Mouse (Mus musculus): ENCODE data around the gene Sly.
"Not testable (repeated sequence)": the region's sequence is repeated elsewhere in the genome, so short reads cannot be mapped to it uniquely, and the experiment has no call there.

Sly gene

GRCm38 (mm10) chrY:57186888-57187287, at the start of gene Sly:
Gene Sly (plus strand): TSS chrY:57187188.
- DNase-seq (ENCODE audit: low read depth, low spot score): not testable (repeated sequence)

Data from mesoderm, embryonic 11.5 days (tissue).